Mouse (Mus musculus) regulatory T cell (primary cell): ENCODE measurements around the gene Xpa.

Experiments used
- in situ Hi-C: fragments of 300-600 bp; cut with MboI, MseI; formaldehyde crosslinking; loops from one replicate; pipeline ENCODE4 v1.15.1; 2025; ENCODE audit warnings: high pct_unique_total_duplicates

Gene Xpa

GRCm38 (mm10) chr4:46146881-46147280 is 49.2 kb downstream of the Xpa start:
- in situ Hi-C loops: no loop called here

GRCm38 (mm10) chr4:46144323-46144722 is 51.8 kb downstream of the Xpa start:
- in situ Hi-C loops: no loop called here

- in situ Hi-C loops: no loop called here
Observed at GRCm38 (mm10) chr4:46138287-46139222, 57.6 kb downstream of the Xpa start, which contains the start of the genes Ncbp1 and Tstd2. TSS of gene Ncbp1 (plus strand) at chr4:46138613. TSS of gene Tstd2 (minus strand) at chr4:46138694.

- in situ Hi-C loops: no loop called here
Observed at GRCm38 (mm10) chr4:46137629-46138286, 58.4 kb downstream of the Xpa start.

GRCm38 (mm10) chr4:46131791-46132190 is 64.3 kb downstream of the Xpa start:
- in situ Hi-C loops: no loop called here

- in situ Hi-C loops: no loop called here
Observed at GRCm38 (mm10) chr4:46130221-46130620, 65.9 kb downstream of the Xpa start.

GRCm38 (mm10) chr4:46129311-46130004 is 66.7 kb downstream of the Xpa start:
- in situ Hi-C loops: loop anchor here (10.0 kb wide), 1 partner anchor 185 kb away; no protein-coding TSS in a partner anchor

- in situ Hi-C loops: loop anchor here (10.0 kb wide), 1 partner anchor 182 kb away; no protein-coding TSS in a partner anchor
Observed at GRCm38 (mm10) chr4:46126541-46126940, 69.6 kb downstream of the Xpa start.

- in situ Hi-C loops: loop anchor here (10.0 kb wide), 1 partner anchor 179 kb away; no protein-coding TSS in a partner anchor
Observed at GRCm38 (mm10) chr4:46123358-46123757, 72.8 kb downstream of the Xpa start.

- in situ Hi-C loops: loop anchor here (10.0 kb wide), 1 partner anchor 176 kb away; no protein-coding TSS in a partner anchor
Observed at GRCm38 (mm10) chr4:46120767-46121166, 75.3 kb downstream of the Xpa start.

- in situ Hi-C loops: loop anchor here (10.0 kb wide), 1 partner anchor 175 kb away; no protein-coding TSS in a partner anchor
Observed at GRCm38 (mm10) chr4:46119514-46120094, 76.5 kb downstream of the Xpa start.

- in situ Hi-C loops: no loop called here
Observed at GRCm38 (mm10) chr4:46117536-46117935, 78.6 kb downstream of the Xpa start.

- in situ Hi-C loops: no loop called here
Observed at GRCm38 (mm10) chr4:46116544-46117175, 79.5 kb downstream of the Xpa start.

GRCm38 (mm10) chr4:46115308-46115707 is 80.8 kb downstream of the Xpa start:
- in situ Hi-C loops: no loop called here

- in situ Hi-C loops: no loop called here
Observed at GRCm38 (mm10) chr4:46111361-46111760, 84.8 kb downstream of the Xpa start.

- in situ Hi-C loops: no loop called here
Observed at GRCm38 (mm10) chr4:46110084-46110483, 86.0 kb downstream of the Xpa start.
